ENCODE assay signal across 10 mouse cellular contexts in the genomic region with DNA sequence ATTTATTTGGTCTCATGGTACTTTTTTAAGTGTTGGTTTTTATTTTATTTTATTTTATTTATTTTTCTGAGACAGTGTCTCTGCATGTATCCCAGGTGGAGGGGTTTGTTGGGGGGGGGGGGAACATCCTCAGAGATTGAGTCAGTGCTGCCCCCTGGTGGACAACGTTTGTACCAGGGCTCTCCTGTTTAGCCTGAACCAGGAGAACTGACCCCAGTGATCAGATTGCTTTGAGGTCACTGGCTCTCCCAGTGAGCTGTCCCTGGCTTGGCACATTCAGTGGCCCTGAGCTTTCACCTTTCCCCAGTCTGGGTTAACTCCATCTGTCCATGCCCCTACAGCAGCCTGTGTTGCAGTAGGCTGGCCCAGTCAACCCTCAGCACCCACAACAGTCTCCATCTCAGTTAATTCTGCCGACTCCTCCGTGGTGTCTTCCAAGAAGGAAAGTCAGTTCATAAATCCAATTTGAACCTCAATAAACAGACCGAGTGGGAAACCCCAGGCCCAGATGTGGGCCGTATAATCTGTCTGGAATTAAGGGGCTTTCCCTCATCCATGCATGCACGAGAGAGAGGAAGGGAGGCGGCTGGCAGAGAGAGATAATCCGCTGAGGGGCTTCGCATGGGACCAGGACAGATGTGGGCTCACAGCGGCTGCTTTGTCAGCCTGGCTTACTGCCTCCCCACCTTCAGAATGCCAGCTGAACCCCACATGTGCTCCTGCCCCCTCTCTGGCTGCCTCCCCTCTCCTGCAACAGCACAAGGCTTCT. TPM values are rescaled to one million over a fixed set of nuclear protein-coding genes. Genes with fewer than 3 reads are reported as not detected.
DNase-seq lines count a peak whose midpoint lies in the region; TF ChIP-seq lines count a peak whose summit lies in the region.
"Had no signal": no experiment of that assay in that cellular context is flagged by ENCODE, and none has a peak within 500 bp of the region (broad histone marks: within the 10 kb centered on the region; RNA-seq: fewer than 3 reads in every experiment).

No protein-coding gene starts in this region.

- H3K4me3 ChIP-seq in cerebellum, adult 2 months (replicated peaks; ENCODE audit: insufficient read depth, low read depth, low read length) = no peak overlapping the region
- H3K4me3 ChIP-seq: megakaryocyte, embryonic 14.5 days had no signal

- H3K4me1 ChIP-seq in cerebellum, adult 2 months (ENCODE audit: control insufficient read depth, insufficient read depth, low read length) = no peaks in the 10 kb centered on the region
- H3K4me1 ChIP-seq: megakaryocyte, embryonic 14.5 days had no signal

- H3K27me3 ChIP-seq in cerebellum, adult 2 months (ENCODE audit: control insufficient read depth, insufficient read depth, low read length) = no peaks in the 10 kb centered on the region

- 59% methylated on average over 10 of the region's 10 CpGs for WGBS in cerebellum, adult 2 months

- TF ChIP-seq POLR2A in cerebellum, adult 2 months (IDR thresholded peaks at IDR 0.05; ENCODE audit: borderline replicate concordance, insufficient read depth, low read length) = no peak

- DNase-seq in cerebellum, adult 2 months = peak; percentile 28 to 57
- no peak for DNase-seq in cerebellum, adult 11-12 months
- peak; percentile 37 for DNase-seq in ES-CJ7 (ENCODE audit: low read depth, low spot score)
- DNase-seq in embryo, embryonic 10 days (ENCODE audit: low spot score) = peak; percentile 81
- DNase-seq in heart, adult 9 months (ENCODE audit: low spot score in 2 of 2) = peak; percentile 28 to 35
- peak; percentile 40 for DNase-seq in layer of hippocampus, adult 9-10 months (ENCODE audit: low spot score)
- peak; percentile 67 for DNase-seq in mesoderm, embryonic 11.5 days (ENCODE audit: low read depth, low spot score)
- peak; percentile 92 for DNase-seq in testis, postnatal 10 days (ENCODE audit: low spot score)

- H3K27ac ChIP-seq in cerebellum, adult 2 months (ENCODE audit: insufficient read depth, low read length) = no peak overlapping the region

- TF ChIP-seq CTCF in cerebellum, adult 2 months (IDR thresholded peaks at IDR 0.05; ENCODE audit: borderline replicate concordance, insufficient read depth, low read depth, low read length) = peak; percentile 50

RNA-seq across cellular contexts. Expression of a gene that starts 7.7 kb away (rescaled TPM):
- 0.03 TPM in 1 of 2 replicates, not detected in the other for polyA plus RNA-seq in cerebellum, adult 2 months (2012; rRNA removed)

RNA-seq across cellular contexts. Expression of a gene that starts 9.7 kb away (rescaled TPM):
- 39.3 and 59.5 TPM in 2 replicates for polyA plus RNA-seq in cerebellum, adult 2 months (2012; rRNA removed)

RNA-seq across cellular contexts. Expression of a gene that starts 20.7 kb away (rescaled TPM):
- 0.05 TPM in 1 of 2 replicates, not detected in the other for polyA plus RNA-seq in cerebellum, adult 2 months (2012; rRNA removed)
- polyA plus RNA-seq: frontal cortex, adult 2 months had no signal

RNA-seq across cellular contexts. Expression of a gene that starts 45.4 kb away (rescaled TPM):
- polyA plus RNA-seq in cerebellum, adult 2 months (2012; rRNA removed) = 2.1 and 2.3 TPM in 2 replicates
